Mouse (Mus musculus): ENCODE measurements around the gene Postn.

DNA sequence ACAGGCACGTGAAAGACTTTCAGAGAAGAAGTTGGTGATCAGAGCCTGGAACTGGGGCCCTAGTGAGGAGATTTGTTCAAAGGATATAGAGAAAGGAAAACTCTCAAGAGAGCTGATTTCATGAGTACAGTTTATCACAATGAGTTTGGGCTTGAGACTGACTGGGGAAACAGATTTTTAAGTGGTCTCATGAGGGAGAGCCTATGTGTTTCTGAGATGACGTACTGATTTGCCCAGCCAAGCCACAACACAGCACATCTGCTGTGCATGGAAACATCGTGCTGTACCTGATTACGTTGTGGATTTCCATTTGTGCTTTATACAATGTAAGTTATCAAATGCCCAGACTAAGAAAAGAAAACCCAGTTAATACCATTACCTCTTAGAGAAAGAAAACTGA is 71.7 kb downstream of the Postn start:
- TF ChIP-seq CTCF (conservative IDR thresholded peaks at IDR 0.05; ENCODE audit: low read length) (no peak), POU5F1 (IDR thresholded peaks at IDR 0.05; ENCODE audit: borderline replicate concordance, low read length) (no peak), NANOG (IDR thresholded peaks at IDR 0.05; ENCODE audit: borderline replicate concordance, low read length) (no peak)
